Mouse (Mus musculus) heart, embryonic 16.5 days (tissue): ENCODE measurements around the gene Lmbr1. TPM values are rescaled to one million over a fixed set of nuclear protein-coding genes. Genes with fewer than 3 reads are reported as not detected.

ENCODE experiments used
- ATAC-seq: fragments of 200-750 bp; cut with Nextera tagmentation; replicated peaks from 2 replicates; pipeline ENCODE4 v1.8.0; 2017; ENCODE audit warnings: moderate number of reproducible peaks; ENCODE audit not compliant: insufficient read depth, low FRiP score; ENCODE audit errors: extremely low read depth
- H3K27ac ChIP-seq: fragments of 300-500 bp; sonication (generic); 2 replicates; pipeline ENCODE4 v1.5.1; 2014; ENCODE audit warnings: mild to moderate bottlenecking, low read length, control low read depth, moderate library complexity
- H3K27me3 ChIP-seq: fragments of 300-500 bp; sonication (generic); 2 replicates; pipeline ENCODE4 v1.6.1; 2014; ENCODE audit warnings: low read length, mixed read lengths; ENCODE audit not compliant: control insufficient read depth, insufficient read depth
- H3K36me3 ChIP-seq: fragments of 300-500 bp; sonication (generic); 2 replicates; pipeline ENCODE4 v1.6.1; 2014; ENCODE audit not compliant: control insufficient read depth, insufficient read depth
- H3K4me1 ChIP-seq: fragments of 300-500 bp; sonication (generic); 2 replicates; pipeline ENCODE4 v1.6.1; 2014; ENCODE audit warnings: low read length, mixed read lengths; ENCODE audit not compliant: control insufficient read depth, insufficient read depth
- H3K4me2 ChIP-seq: fragments of 300-500 bp; sonication (generic); 2 replicates; pipeline ENCODE4 v1.6.1; 2014; ENCODE audit warnings: low read depth, mild to moderate bottlenecking, control low read depth, low read length
- H3K4me3 ChIP-seq: fragments of 300-500 bp; sonication (generic); 2 replicates; pipeline ENCODE4 v1.5.1; 2014; ENCODE audit warnings: mild to moderate bottlenecking, control low read depth, low read length
- H3K9ac ChIP-seq: fragments of 300-500 bp; sonication (generic); 2 replicates; pipeline ENCODE4 v1.6.1; 2014; ENCODE audit warnings: low read length, control low read depth
- H3K9me3 ChIP-seq: fragments of 300-500 bp; sonication (generic); replicated peaks from 2 replicates; pipeline ENCODE4 v1.6.1; 2016; ENCODE audit warnings: low read length; ENCODE audit not compliant: control insufficient read depth
- WGBS: fragments of 180-500 bp; shearing (Covaris S2); extraction: QIAGEN DNeasy Blood & Tissue Kit; methylation state at CpG from one replicate; pipeline ENCODE4 v1.1.7; 2014; 5-methylcytosine and 5-hydroxymethylcytosine counted together
- polyA plus RNA-seq: library from polyadenylated mRNA; unstranded; fragments of >200 nt; fragmentation: Nextera tagmentation; extraction: Ambion mirVana; gene quantifications from 2 replicates; pipeline ENCODE4 v1.2.1, GENCODE M21; 2015

Lmbr1 gene
- polyA plus RNA-seq, 1 experiment from 2014 or later, result 17.6 TPM

DNA sequence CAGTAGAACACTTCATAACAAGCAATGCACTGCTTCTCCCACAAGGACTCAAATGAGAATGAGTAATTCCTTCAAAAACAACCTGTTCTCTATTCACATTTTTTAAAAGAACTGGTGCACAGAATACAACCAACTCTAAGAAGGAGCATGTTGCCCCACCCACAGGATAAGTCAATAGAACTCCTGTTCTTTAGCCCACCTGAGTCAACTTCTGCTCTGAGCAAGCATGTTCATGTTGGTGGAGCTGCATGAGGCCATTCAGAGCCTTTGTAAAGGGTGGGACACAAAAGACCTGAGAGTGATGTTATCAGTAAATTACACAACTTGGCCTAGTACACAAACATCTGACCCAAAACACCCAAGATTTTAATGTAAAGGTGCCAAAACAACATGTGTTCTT lies 139.8 kb downstream of the Lmbr1 start:
- no peak overlapping the region for H3K4me3 ChIP-seq
- no peak for ATAC-seq
- H3K9me3 ChIP-seq, result 0 out of 2 replicates have a peak, but pooled peaks cover 3% of the 10 kb centered on the region
- no peaks in the 10 kb centered on the region; the same call in 1 of the 2 replicates for H3K36me3 ChIP-seq
- no peak overlapping the region for H3K9ac ChIP-seq
- H3K27me3 ChIP-seq, result no peaks in the 10 kb centered on the region
- no peak overlapping the region for H3K27ac ChIP-seq
- H3K4me2 ChIP-seq, result no peak overlapping the region
- no peaks in the 10 kb centered on the region for H3K4me1 ChIP-seq

DNA sequence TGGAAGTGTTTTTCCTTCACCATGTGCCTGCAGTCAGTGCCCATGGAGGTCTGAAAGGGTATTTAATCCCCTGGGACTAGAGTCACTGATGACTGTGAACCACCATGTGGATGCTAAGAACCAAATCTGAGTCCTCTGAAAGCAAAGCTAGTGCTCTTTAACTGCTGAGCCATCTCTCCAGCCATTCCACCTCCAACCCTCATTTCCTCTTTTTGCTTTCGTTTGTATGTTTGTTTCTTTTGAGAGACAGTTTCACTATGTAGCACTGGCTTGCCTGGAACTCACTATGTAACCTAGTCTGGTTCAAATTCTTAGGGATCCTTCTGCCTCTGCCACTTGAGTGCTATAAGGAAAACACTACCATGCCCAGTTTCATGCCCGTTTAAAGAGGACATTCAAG lies 147.7 kb downstream of the Lmbr1 start:
- 76% methylated on average over 2 of the region's 2 CpGs for WGBS
- ATAC-seq, result no peak
- no peak overlapping the region for H3K27ac ChIP-seq
- H3K4me1 ChIP-seq, result no peaks in the 10 kb centered on the region
- no peaks in the 10 kb centered on the region for H3K9me3 ChIP-seq
- H3K4me3 ChIP-seq, result no peak overlapping the region
- no peak overlapping the region for H3K9ac ChIP-seq
- no peak overlapping the region for H3K4me2 ChIP-seq
- no peaks in the 10 kb centered on the region for H3K27me3 ChIP-seq
- peaks cover 3% of the 10 kb centered on the region; the same call in 1 of the 2 replicates for H3K36me3 ChIP-seq

GRCm38 (mm10) chr5:29224089-29224488 lies 154.1 kb downstream of the Lmbr1 start:
- no peak overlapping the region for H3K27ac ChIP-seq
- H3K4me3 ChIP-seq, result no peak overlapping the region
- H3K9ac ChIP-seq, result no peak overlapping the region
- no peaks in the 10 kb centered on the region for H3K4me1 ChIP-seq
- no peaks in the 10 kb centered on the region for H3K27me3 ChIP-seq
- no peaks in the 10 kb centered on the region for H3K36me3 ChIP-seq
- H3K4me2 ChIP-seq, result no peak overlapping the region
- H3K9me3 ChIP-seq, result no peaks in the 10 kb centered on the region
- no peak for ATAC-seq
- WGBS, result 81% methylated on average over 7 of the region's 7 CpGs

DNA sequence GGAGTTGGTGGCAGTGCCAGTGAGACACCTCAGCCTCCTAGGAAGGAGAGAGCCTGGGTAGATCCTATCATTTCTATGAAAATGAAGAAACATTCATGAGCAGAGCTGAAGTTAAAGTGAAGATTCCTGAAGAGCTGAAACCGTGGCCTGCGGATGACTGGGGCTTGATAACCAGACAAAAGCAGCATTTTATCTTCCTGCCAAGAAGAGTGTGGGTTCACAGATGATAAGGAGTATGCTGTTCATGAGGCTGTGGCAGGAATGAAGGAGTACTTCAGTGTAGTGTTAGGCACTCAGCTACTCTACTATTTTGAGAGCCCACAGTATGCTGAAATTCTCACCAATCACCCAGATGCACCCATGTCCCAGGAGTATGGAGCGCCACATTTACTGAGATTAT lies 160.2 kb downstream of the Lmbr1 start:
- Histone ChIP-seq H3K27ac (no peak overlapping the region), H3K4me3 (no peak overlapping the region), H3K27me3 (no peaks in the 10 kb centered on the region), H3K9ac (no peak overlapping the region), H3K9me3 (no peaks in the 10 kb centered on the region), H3K36me3 (no peaks in the 10 kb centered on the region), H3K4me2 (no peak overlapping the region), H3K4me1 (no peaks in the 10 kb centered on the region)
- WGBS, result 40% methylated on average over 3 of the region's 3 CpGs
- no peak for ATAC-seq

- no peak overlapping the region for H3K27ac ChIP-seq
Measured at GRCm38 (mm10) chr5:29211980-29212555, 166.1 kb downstream of the Lmbr1 start.

GRCm38 (mm10) chr5:29205690-29206089 lies 172.5 kb downstream of the Lmbr1 start:
- H3K4me1 ChIP-seq, result no peaks in the 10 kb centered on the region
- H3K4me2 ChIP-seq, result no peak overlapping the region
- H3K27me3 ChIP-seq, result no peaks in the 10 kb centered on the region
- H3K36me3 ChIP-seq, result no peaks in the 10 kb centered on the region
- H3K9me3 ChIP-seq, result no peaks in the 10 kb centered on the region
- ATAC-seq, result no peak
- H3K4me3 ChIP-seq, result no peak overlapping the region
- WGBS, result 68% methylated on average over 5 of the region's 5 CpGs
- H3K27ac ChIP-seq, result no peak overlapping the region
- no peak overlapping the region for H3K9ac ChIP-seq

More at GRCm38 (mm10) chr5:29211980-29212555, 166.1 kb downstream of the Lmbr1 start:
- no peaks in the 10 kb centered on the region for H3K36me3 ChIP-seq
- H3K9me3 ChIP-seq, result no peaks in the 10 kb centered on the region
- 40% methylated on average over 4 of the region's 4 CpGs for WGBS
- H3K9ac ChIP-seq, result no peak overlapping the region
- H3K4me2 ChIP-seq, result no peak overlapping the region
- H3K4me3 ChIP-seq, result no peak overlapping the region
- no peak for ATAC-seq
- H3K4me1 ChIP-seq, result no peaks in the 10 kb centered on the region
- H3K27me3 ChIP-seq, result no peaks in the 10 kb centered on the region

DNA sequence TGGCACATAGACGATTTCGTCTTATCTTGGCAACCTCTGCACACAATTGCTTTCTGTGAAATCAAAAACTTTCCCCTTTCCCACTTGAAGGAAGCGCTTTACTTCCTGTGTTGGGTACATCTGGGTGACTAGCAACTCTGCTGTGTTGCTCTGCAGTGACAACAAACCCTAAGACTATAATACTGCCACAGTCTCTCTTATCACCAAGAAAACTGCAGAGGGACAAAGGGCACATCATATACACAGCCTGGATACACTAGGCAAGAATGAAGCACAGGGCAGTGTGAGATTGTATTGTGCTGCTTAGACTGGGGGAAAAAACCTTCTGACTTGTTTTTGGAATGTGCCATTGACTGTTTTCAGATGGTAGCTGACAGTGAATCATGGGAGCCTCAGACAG lies 178.3 kb downstream of the Lmbr1 start:
- WGBS, result 58% methylated on average over 3 of the region's 3 CpGs
- no peak overlapping the region for H3K4me2 ChIP-seq
- H3K36me3 ChIP-seq, result no peaks in the 10 kb centered on the region
- no peak overlapping the region for H3K4me3 ChIP-seq
- ATAC-seq, result no peak
- H3K9ac ChIP-seq, result no peak overlapping the region
- H3K27ac ChIP-seq, result no peak overlapping the region
- H3K4me1 ChIP-seq, result no peaks in the 10 kb centered on the region
- H3K9me3 ChIP-seq, result no peaks in the 10 kb centered on the region
- H3K27me3 ChIP-seq, result no peaks in the 10 kb centered on the region

- no peaks in the 10 kb centered on the region for H3K9me3 ChIP-seq
- no peak overlapping the region for H3K9ac ChIP-seq
- no peaks in the 10 kb centered on the region for H3K36me3 ChIP-seq
- H3K4me2 ChIP-seq, result no peak overlapping the region
- H3K4me3 ChIP-seq, result no peak overlapping the region
- no peak for ATAC-seq
- no peaks in the 10 kb centered on the region for H3K27me3 ChIP-seq
- no peaks in the 10 kb centered on the region for H3K4me1 ChIP-seq
- H3K27ac ChIP-seq, result no peak overlapping the region
- 74% methylated on average over 4 of the region's 4 CpGs for WGBS
Measured at GRCm38 (mm10) chr5:29198960-29199488, 179.2 kb downstream of the Lmbr1 start.

DNA sequence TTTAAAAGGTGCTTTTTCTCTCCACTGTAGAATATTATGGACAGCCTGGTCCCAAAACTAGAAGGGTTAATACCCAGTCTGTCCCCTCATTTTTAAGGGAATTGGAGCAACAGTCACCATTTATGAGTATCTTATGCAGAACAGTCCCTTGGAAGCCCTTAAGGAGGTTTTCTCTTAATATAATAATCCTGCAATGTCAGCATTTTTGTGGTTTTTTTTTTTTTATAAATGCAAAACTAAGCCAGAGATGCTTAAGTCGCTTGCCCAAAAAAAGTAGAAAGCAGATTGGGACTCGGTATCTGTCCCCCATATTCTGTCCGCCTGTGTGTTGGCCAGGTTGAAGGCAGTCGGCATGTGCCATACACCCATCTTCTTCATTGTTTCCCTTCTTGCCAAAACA lies 181.0 kb downstream of the Lmbr1 start:
- WGBS, result 86% methylated on average over 4 of the region's 4 CpGs
- H3K4me3 ChIP-seq, result no peak overlapping the region
- ATAC-seq, result no peak

More for the DNA sequence above, 181.0 kb downstream of the Lmbr1 start:
- H3K4me2 ChIP-seq, result no peak overlapping the region
- H3K9ac ChIP-seq, result no peak overlapping the region
- no peaks in the 10 kb centered on the region for H3K9me3 ChIP-seq
- no peaks in the 10 kb centered on the region for H3K36me3 ChIP-seq
- no peaks in the 10 kb centered on the region for H3K27me3 ChIP-seq
- no peak overlapping the region for H3K27ac ChIP-seq
- no peaks in the 10 kb centered on the region for H3K4me1 ChIP-seq
